Mouse (Mus musculus) NIH3T3 (cell line): ENCODE data around the gene Rbm20.
"Not testable (repeated sequence)": the region's sequence is repeated elsewhere in the genome, so short reads cannot be mapped to it uniquely, and the experiment has no call there.

Source experiments
- DNase-seq: peaks from one replicate; pipeline ENCODE4 v3.0.0-alpha.2; 2012; ENCODE audit warnings: low read depth

Rbm20 gene

GRCm38 (mm10) chr19:53676718-53677634 is at the start of gene Rbm20:
Gene Rbm20, plus strand, starts transcription at chr19:53677306.
- DNase-seq, result no peak

- peak; percentile 61 for DNase-seq
Observed at GRCm38 (mm10) chr19:53638041-53638440, 39.1 kb upstream of the Rbm20 start.

- DNase-seq, result no peak
Observed at GRCm38 (mm10) chr19:53638727-53639126, 38.4 kb upstream of the Rbm20 start.

GRCm38 (mm10) chr19:53644020-53644595 is 33.0 kb upstream of the Rbm20 start:
- DNase-seq, result peak; percentile 60

GRCm38 (mm10) chr19:53647301-53647700 is 29.8 kb upstream of the Rbm20 start:
- DNase-seq, result no peak

- DNase-seq, result no peak
Observed at GRCm38 (mm10) chr19:53648056-53648455, 29.1 kb upstream of the Rbm20 start.

GRCm38 (mm10) chr19:53648802-53649236 is 28.3 kb upstream of the Rbm20 start:
- DNase-seq, result peak; percentile 90

GRCm38 (mm10) chr19:53649361-53649760 is 27.7 kb upstream of the Rbm20 start:
- DNase-seq, result peak; percentile 47

GRCm38 (mm10) chr19:53649802-53650201 is 27.3 kb upstream of the Rbm20 start:
- DNase-seq, result peak; percentile 47

GRCm38 (mm10) chr19:53650921-53651320 is 26.2 kb upstream of the Rbm20 start:
- DNase-seq, result no peak

- no peak for DNase-seq
Observed at GRCm38 (mm10) chr19:53652267-53652666, 24.8 kb upstream of the Rbm20 start.

GRCm38 (mm10) chr19:53653624-53654467 is 23.3 kb upstream of the Rbm20 start:
- DNase-seq, result peak; percentile 78

- DNase-seq, result not testable (repeated sequence)
Observed at GRCm38 (mm10) chr19:53656443-53656842, 20.7 kb upstream of the Rbm20 start.

GRCm38 (mm10) chr19:53657437-53657836 is 19.7 kb upstream of the Rbm20 start:
- no peak for DNase-seq

GRCm38 (mm10) chr19:53660722-53661420 is 16.2 kb upstream of the Rbm20 start:
- DNase-seq, result no peak

GRCm38 (mm10) chr19:53661938-53662722 is 15.0 kb upstream of the Rbm20 start:
- no peak for DNase-seq

GRCm38 (mm10) chr19:53664831-53665230 is 12.3 kb upstream of the Rbm20 start:
- no peak for DNase-seq

GRCm38 (mm10) chr19:53665391-53665790 is 11.7 kb upstream of the Rbm20 start:
- no peak for DNase-seq

- DNase-seq, result no peak
Observed at GRCm38 (mm10) chr19:53666708-53667107, 10.4 kb upstream of the Rbm20 start.

- DNase-seq, result no peak
Observed at GRCm38 (mm10) chr19:53668821-53669220, 8.3 kb upstream of the Rbm20 start.

GRCm38 (mm10) chr19:53670625-53671141 is 6.4 kb upstream of the Rbm20 start:
- DNase-seq, result no peak
